Mouse (Mus musculus) cortical plate, adult 2 months (tissue): ENCODE data around the gene Klf3. TPM values are rescaled to one million over a fixed set of nuclear protein-coding genes. Genes with fewer than 3 reads are reported as not detected.

Experiments
- H3K27ac ChIP-seq: fragments of 200-500 bp; 2 replicates; pipeline ENCODE4 v1.5.1; 2012; ENCODE audit warnings: low read length, control low read depth, inconsistent platforms; ENCODE audit not compliant: insufficient read depth
- H3K4me1 ChIP-seq: fragments of 200-500 bp; 2 replicates; pipeline ENCODE4 v1.6.1; 2011; ENCODE audit warnings: low read length; ENCODE audit not compliant: control insufficient read depth, insufficient read depth
- H3K4me3 ChIP-seq: fragments of 200-500 bp; 2 replicates; pipeline ENCODE4 v1.5.1; 2011; ENCODE audit warnings: mild to moderate bottlenecking, low read length, control low read depth; ENCODE audit not compliant: insufficient read depth
- CTCF ChIP-seq: fragments of 200-500 bp; IDR thresholded peaks from 2 replicates; pipeline ENCODE4 v1.5.1; 2011; ENCODE audit warnings: mild to moderate bottlenecking, control low read depth, low read length; ENCODE audit not compliant: insufficient read depth; ENCODE audit errors: extremely low read depth
- POLR2A ChIP-seq: fragments of 200-500 bp; IDR thresholded peaks from 2 replicates; pipeline ENCODE4 v1.6.1; 2011; ENCODE audit warnings: mild to moderate bottlenecking, low read length, control low read depth; ENCODE audit not compliant: insufficient read depth; ENCODE audit errors: extremely low read depth
- polyA plus RNA-seq: library from polyadenylated mRNA; depleted of rRNA; stranded (reverse); fragments of >200 nt; gene quantifications from 2 replicates; pipeline ENCODE4 v1.2.3, GENCODE M21; 2012

Klf3 gene
- polyA plus RNA-seq, 1 experiment = 18.7 TPM

DNA sequence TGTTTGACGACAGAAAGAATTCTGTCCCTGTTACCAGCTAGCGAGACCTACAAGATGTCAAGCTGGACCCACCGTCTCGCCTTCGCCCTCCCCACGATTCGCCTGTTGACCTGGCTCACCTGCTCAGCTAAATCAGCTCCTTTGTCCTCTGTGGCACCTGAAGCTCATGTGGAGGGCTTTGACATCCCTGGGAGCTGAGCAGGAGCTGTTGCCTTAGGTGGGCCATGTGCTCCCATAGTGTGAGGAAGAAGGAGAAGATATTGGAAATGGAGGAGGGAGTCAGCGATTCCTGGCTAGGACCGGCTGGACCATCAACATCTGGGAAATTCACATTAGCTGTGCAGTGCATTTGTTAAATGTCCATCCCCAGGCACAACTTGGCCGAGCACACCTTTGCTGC lies 26.4 kb downstream of the Klf3 start:
- no peak overlapping the region for H3K4me3 ChIP-seq
- no peaks in the 10 kb centered on the region for H3K4me1 ChIP-seq
- no peak overlapping the region for H3K27ac ChIP-seq
- TF ChIP-seq CTCF (no peak), POLR2A (no peak)

DNA sequence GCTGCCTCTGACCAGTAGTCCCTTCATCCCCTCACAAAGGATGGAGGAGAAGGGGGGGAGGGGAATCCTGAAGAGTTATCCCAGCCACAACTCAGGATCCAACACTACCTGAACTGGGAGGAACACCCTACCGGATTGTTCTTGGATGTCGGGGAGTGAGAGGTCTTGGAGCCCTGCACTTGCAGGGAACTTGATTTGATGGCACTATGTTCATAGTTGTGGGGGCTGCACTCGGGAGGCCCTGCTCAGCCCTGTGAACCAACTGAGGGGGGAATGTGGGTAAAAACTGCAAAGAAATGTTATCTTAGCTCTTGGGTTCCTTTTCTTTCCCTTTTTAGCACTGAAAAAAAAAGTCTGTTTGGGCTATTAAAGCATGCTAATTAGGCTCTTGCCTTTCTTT lies 27.6 kb downstream of the Klf3 start:
- no peak overlapping the region for H3K4me3 ChIP-seq
- no peak overlapping the region for H3K27ac ChIP-seq
- no peaks in the 10 kb centered on the region for H3K4me1 ChIP-seq
- TF ChIP-seq CTCF (no peak), POLR2A (no peak)

DNA sequence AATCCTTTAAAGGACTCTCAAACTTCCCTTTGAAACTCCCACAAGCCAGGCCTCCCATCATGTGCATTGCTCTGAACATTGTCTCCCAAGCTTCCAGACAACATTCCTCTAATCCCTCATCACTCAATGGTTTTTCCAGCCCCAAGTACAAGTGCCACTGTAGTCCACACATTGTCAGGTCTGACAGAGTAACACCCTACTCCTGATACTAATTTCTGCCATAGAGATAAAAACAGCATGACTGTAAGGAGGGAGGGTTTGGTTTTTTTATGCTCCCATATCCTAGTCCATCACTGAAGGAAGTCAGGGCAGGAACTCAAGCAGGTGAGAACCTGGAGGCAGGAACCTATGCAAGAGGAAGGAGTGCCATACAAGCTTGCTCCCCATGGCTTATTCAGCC lies 30.2 kb downstream of the Klf3 start:
- H3K4me3 ChIP-seq = no peak overlapping the region
- TF ChIP-seq CTCF (no peak), POLR2A (no peak)
- no peaks in the 10 kb centered on the region for H3K4me1 ChIP-seq
- no peak overlapping the region for H3K27ac ChIP-seq

DNA sequence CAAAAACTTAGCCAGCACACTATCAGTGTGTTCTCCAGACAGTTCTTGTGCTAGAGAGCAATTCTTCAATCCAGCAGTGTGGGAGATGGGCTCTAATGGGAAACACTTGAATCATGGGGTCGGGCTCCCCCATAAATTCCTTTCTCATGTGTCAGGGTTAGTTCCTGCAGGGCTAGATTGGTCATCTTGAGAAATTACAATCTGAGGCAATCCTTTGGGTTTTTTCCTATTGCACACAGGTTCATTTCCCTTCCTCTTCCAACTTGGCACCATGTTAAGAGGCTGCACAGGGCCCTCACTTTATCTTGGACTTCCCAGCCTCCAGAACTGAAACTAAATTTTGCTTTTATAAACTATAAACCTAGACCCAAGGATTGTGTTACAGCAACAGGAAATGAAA lies 31.0 kb downstream of the Klf3 start:
- TF ChIP-seq CTCF (no peak), POLR2A (no peak)
- Histone ChIP-seq H3K27ac (no peak overlapping the region), H3K4me1 (no peaks in the 10 kb centered on the region), H3K4me3 (no peak overlapping the region)

DNA sequence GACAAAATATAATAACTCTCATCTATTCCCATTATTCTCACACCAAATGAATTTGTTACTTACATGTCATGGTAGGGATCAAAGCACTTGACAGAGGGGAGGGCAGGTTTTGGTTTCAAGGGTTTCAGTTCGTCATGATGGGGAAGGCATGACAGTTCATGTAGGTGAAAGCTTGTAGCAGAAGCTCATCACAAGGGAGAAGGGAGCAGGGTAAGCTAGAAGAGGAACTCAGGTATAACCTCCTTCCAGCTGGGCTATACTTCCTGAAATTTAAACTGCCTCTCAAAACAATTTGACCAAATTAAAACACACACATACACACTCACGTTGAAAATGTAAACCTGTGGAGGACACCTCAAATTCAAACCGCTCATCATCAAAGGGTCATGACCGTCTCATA lies 32.1 kb downstream of the Klf3 start:
- TF ChIP-seq POLR2A (no peak), CTCF (no peak)
- Histone ChIP-seq H3K27ac (no peak overlapping the region), H3K4me1 (no peaks in the 10 kb centered on the region), H3K4me3 (no peak overlapping the region)

DNA sequence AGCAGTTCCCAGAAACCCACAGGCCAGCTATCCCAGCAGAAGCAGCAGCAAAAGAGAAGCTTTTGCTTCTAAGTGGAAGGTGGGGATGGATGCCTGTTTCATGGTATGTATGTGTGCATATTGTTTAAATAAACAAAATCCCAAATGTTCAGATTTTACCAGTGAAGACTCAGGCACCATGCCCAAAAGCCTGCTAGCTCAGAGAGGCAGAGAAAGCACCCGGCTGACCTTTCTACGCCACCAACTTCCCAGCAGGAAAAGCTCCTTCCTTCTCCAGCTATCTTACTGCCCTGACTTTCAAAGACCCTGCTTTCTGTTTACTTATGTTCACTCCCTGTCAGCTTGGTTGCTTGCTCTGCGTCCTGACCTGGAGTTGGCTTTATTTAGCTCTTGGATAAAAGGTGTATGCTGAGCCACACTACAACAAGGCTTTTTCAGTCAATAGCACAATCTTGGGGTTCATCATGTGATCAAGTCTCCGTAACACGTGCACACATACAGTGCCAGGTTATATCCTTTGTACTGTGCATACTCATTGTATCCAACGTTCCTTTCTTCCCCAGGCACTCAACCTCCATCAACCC lies 35.9 kb downstream of the Klf3 start:
- no peak overlapping the region for H3K4me3 ChIP-seq
- no peaks in the 10 kb centered on the region for H3K4me1 ChIP-seq
- no peak overlapping the region for H3K27ac ChIP-seq
- TF ChIP-seq CTCF (no peak), POLR2A (no peak)

DNA sequence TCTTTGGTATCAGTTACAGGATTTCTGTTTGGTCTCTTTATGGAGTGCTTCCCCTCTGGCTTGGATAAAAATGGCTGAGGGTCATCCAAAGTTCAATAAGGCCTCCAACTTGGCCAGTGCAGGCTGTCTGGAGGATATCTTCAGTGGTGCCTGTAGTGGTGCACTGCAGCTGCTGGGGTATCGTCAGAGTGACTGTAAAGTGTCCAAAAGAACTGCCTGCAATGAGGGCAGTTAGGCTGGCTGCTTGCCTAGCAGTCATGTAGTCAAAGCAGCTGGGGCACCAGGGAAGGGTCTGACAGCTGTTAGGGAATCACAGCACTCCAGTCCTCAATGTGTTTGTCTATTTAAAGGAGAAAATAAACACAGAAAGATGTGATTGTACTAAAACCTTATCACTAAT lies 36.9 kb downstream of the Klf3 start:
- TF ChIP-seq POLR2A (no peak), CTCF (no peak)
- H3K27ac ChIP-seq = no peak overlapping the region
- H3K4me1 ChIP-seq = no peaks in the 10 kb centered on the region
- no peak overlapping the region for H3K4me3 ChIP-seq

DNA sequence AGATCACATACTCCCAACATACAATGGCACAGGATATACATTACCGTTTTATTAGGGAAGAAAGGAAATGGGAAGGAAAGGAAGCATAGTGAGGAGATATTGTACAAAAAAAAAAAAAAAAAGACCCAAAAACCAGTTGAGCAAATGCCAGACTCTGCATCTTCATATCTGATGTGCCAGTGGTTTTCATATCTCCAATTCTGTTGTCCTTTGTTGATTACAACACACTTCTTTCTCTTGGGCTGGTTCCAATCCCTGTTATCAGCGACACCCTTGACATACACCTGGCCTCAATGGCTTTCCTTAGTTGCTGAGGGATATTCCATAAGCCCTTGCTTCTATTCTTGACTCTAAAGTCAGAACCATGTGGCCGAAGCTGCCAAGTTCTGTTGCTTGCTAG lies 41.4 kb downstream of the Klf3 start:
- no peak overlapping the region for H3K4me3 ChIP-seq
- no peak for TF ChIP-seq POLR2A
- no peak for TF ChIP-seq CTCF
- H3K4me1 ChIP-seq = no peaks in the 10 kb centered on the region
- no peak overlapping the region for H3K27ac ChIP-seq

DNA sequence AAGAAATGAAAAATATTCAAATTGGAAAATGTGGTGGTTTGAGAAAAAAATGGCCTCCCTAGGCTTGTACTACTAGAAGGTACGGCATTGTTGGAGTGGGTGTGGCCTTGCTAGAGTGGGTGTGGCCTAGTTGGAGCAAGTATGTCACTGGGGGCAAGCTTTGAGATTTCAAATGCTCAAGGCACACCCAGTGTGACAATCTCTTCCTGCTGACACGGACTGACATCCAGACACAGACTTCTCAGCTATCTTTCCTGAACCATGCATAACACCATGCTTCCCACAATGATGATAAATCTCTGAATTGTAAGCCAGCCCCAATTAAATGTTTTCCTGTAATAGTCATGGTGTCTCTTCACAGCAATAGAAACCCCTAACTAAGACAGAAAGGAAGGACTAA lies 44.1 kb downstream of the Klf3 start:
- Histone ChIP-seq H3K4me1 (no peaks in the 10 kb centered on the region), H3K4me3 (no peak overlapping the region), H3K27ac (no peak overlapping the region)
- TF ChIP-seq POLR2A (no peak), CTCF (no peak)

DNA sequence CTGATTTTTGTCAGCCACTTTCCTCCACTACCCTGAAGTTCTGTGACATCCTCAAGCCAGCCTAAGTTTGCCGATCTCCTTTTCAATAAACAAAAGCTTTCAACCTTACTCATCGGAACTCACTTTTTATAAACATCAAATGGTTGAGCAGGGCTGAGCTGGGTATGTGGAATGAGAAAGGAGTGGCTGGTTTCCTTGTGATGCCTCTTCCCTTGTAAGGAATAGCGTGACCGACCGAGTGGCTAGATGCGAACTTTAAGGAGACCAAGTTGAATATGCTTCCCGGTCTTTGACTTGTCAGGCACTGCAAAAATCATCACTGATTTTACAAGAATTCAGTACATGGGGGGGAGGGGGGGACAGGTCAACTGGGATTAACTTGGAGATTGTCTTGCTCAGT lies 46.7 kb downstream of the Klf3 start:
- Histone ChIP-seq H3K4me3 (no peak overlapping the region), H3K27ac (no peak overlapping the region), H3K4me1 (no peaks in the 10 kb centered on the region)
- TF ChIP-seq POLR2A = no peak
- TF ChIP-seq CTCF = no peak

DNA sequence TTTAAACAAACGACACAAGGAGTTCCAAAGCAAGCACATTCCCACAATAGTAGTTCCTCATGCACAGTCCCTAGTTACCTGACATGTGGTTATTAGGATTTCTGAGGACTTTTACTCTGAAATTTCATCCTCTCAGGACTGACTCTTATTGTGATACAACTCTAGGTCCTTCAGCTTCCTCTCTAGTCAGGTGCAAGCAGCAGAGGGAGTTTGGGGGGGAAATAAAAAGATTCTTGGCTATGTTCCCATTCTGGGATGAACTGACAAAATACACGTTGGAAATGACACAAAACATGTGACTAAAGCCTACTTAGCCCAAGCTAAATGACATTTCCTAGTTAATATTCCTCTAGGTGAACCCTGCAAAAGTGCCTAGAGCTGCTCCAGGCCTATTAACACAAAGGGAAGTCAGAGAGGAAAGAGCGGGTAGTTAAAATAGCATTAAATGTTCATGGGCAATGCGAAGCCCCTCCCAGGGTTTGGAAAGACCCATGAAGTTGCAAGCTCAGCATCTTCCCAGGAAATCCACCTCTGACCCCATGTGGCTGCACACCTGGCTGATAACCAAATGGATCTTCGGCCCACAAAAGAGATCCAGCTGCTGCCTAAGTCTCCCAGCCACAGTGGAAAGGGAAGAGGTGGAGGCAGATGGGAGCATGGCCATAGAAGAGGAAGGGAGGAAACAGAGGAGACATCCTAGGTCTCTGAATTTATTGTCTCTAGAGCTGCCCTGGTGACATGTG lies 49.6 kb downstream of the Klf3 start:
- no peak overlapping the region for H3K4me3 ChIP-seq
- no peak overlapping the region for H3K27ac ChIP-seq
- TF ChIP-seq POLR2A (no peak), CTCF (no peak)
- H3K4me1 ChIP-seq = no peaks in the 10 kb centered on the region
